Mouse (Mus musculus) adrenal gland, adult 8-10 months (tissue): ENCODE data around the gene Zic1. TPM values are rescaled to one million over a fixed set of nuclear protein-coding genes. Genes with fewer than 3 reads are reported as not detected.

Experiments used
- DNase-seq: peaks from one replicate; pipeline ENCODE4 v3.0.0; 2022
- total RNA-seq, 4 experiments: library from RNA; stranded (reverse); gene quantifications; 2 replicates each; pipeline ENCODE4 v1.2.4; 2022

The Zic1 gene
- total RNA-seq, 4 experiments from 2014 or later = 0.28 TPM; not detected in 3

- no peak for DNase-seq
Measured at GRCm38 (mm10) chr9:91384136-91384500, 18.5 kb upstream of the Zic1 start.

GRCm38 (mm10) chr9:91383441-91384135, 18.0 kb upstream of the Zic1 start:
- DNase-seq = no peak

- no peak for DNase-seq
Measured at GRCm38 (mm10) chr9:91382471-91383255, 17.1 kb upstream of the Zic1 start.

GRCm38 (mm10) chr9:91382111-91382379, 16.4 kb upstream of the Zic1 start:
- no peak for DNase-seq

- DNase-seq = no peak
Measured at GRCm38 (mm10) chr9:91381284-91382110, 15.9 kb upstream of the Zic1 start.

GRCm38 (mm10) chr9:91380458-91380914, 14.9 kb upstream of the Zic1 start:
- DNase-seq = no peak

GRCm38 (mm10) chr9:91379781-91380457, 14.3 kb upstream of the Zic1 start:
- no peak for DNase-seq

- no peak for DNase-seq
Measured at GRCm38 (mm10) chr9:91379300-91379635, 13.7 kb upstream of the Zic1 start.

- DNase-seq = no peak
Measured at GRCm38 (mm10) chr9:91378411-91379299, 13.0 kb upstream of the Zic1 start.

- no peak for DNase-seq
Measured at GRCm38 (mm10) chr9:91377873-91378150, 12.2 kb upstream of the Zic1 start.

GRCm38 (mm10) chr9:91377036-91377872, 11.6 kb upstream of the Zic1 start:
- DNase-seq = no peak

- DNase-seq = no peak
Measured at GRCm38 (mm10) chr9:91374665-91375064, 9.1 kb upstream of the Zic1 start.

- no peak for DNase-seq
Measured at GRCm38 (mm10) chr9:91373811-91374575, 8.4 kb upstream of the Zic1 start.

- no peak for DNase-seq
Measured at GRCm38 (mm10) chr9:91371608-91372007, 6.0 kb upstream of the Zic1 start.

GRCm38 (mm10) chr9:91371011-91371410, 5.4 kb upstream of the Zic1 start:
- DNase-seq = no peak

GRCm38 (mm10) chr9:91370191-91370708, 4.6 kb upstream of the Zic1 start:
- DNase-seq = no peak

- DNase-seq = no peak
Measured at GRCm38 (mm10) chr9:91369293-91369991, 3.8 kb upstream of the Zic1 start.

GRCm38 (mm10) chr9:91368946-91369292, 3.3 kb upstream of the Zic1 start:
- DNase-seq = no peak

- DNase-seq = no peak
Measured at GRCm38 (mm10) chr9:91368150-91368549, 2.5 kb upstream of the Zic1 start.
